Mouse (Mus musculus): ENCODE measurements at regions not wholly inside any gene's neighbourhood (a gene's known extent, or its start where the extent isn't known, plus 50 kb on each side); places are given as distances from the start of the nearest gene placed in this dataset.

GRCm38 (mm10) chrY:89267946-89268345 is 215.3 kb downstream of the Gm21294 start:
- peak; percentile 0 for DNase-seq
